Mouse (Mus musculus) activated CD4-positive, CD25-positive, alpha-beta regulatory T cell (primary cell): ENCODE results near the gene Vmn1r179. TPM values are rescaled to one million over a fixed set of nuclear protein-coding genes. Genes with fewer than 3 reads are reported as not detected.

ENCODE experiments used
- polyA plus RNA-seq, 2 experiments: library from polyadenylated mRNA; unstranded; fragments of 100-300 nt; shearing (Covaris generic); gene quantifications; one replicate each; pipeline ENCODE4 v1.2.1; 2017

Gene Vmn1r179
- polyA plus RNA-seq: under 1 TPM in 1 of 2 experiments, not detected in 1; 0.09 TPM

DNA sequence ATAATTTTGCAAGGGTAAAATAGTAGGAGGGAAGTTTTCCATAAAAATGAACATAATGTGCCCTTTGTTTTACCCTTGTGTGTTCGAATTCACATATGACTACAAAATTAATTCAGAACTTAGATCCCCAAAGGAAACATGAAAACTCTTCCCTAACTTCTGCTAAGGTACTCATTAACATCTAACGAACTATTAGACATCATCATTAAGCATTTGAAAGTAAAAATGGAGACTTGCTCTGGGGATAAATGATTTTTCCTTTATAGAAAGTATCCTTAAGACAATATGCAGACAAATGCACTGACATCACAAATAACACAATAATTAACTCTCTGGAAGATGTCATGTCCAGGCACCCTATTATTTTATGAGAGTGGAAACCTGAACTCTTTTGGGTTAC is at the start of gene Vmn1r179:
Gene Vmn1r179 (plus strand): TSS at position 301 of the 400 bp plus-strand sequence.

DNA sequence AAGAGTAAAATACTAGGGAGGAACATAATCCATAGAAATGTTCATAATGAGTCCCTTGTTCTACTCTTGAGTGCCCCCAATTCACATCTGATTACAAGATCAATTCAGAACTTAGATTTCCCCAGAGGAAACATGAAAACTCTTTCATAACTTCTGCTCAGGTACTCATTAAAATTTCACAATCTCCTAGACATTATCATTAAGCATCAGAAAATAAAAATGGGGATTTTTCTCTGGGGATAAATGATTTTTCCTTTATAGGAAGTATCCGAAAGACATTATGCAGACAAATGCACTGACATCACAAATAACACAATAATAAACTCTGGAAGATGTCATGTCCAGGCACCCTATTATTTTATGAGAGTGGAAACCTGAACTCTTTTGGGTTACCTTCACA is 35.1 kb upstream of the Vmn1r179 start, which contains the start of gene Vmn1r178:
Gene Vmn1r178 (plus strand): TSS at position 301 of the 400 bp plus-strand sequence.

DNA sequence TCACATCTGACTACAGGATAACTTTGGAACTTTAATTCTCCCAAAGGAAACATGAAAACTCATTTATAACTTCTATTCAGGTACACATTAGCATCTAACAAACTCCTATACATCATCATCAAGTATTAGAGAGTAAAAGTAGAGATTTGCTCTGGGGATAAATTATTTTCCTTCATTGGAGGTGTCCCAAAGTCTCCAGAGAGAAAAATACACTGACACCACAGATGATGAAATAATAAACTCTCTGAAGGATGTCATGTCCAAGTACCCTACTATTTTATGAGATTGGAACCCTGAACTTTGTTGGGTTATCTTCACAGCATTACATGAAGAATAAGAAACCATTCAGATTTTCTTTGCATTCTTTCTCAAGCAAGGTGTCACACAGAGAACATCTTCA is 23.6 kb downstream of the Vmn1r179 start, which contains the start of gene Vmn1r180:
Gene Vmn1r180 (plus strand): TSS at position 301 of the 400 bp plus-strand sequence.

DNA sequence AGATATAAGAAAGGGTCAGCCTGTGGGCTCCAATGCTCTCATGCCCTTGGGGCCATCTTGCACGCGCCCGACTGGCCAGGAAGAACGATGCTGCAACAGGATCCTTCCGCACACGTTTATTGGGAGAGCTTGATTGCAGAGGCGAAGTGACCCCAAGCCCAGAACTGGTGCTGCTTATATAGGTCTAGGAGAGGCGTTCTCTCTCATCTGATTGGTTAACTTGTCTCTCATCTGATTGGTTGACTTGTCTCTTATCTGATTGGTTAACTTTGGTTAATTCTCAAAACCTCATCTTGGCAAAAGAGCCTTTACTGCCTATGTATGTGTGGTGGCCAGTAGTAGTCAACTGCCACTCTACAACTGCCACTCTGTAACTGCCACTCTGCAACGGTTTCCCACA is 47.5 kb downstream of the Vmn1r179 start, which contains the start of gene Vmn1r181:
Gene Vmn1r181 (plus strand): TSS at position 301 of the 400 bp plus-strand sequence.

Other genes with a start within 250 kb of the Vmn1r179 start
- gene Vmn1r173, start 226.3 kb upstream of the Vmn1r179 start, polyA plus RNA-seq: not detected
- gene Vmn1r174, start 174.7 kb upstream of the Vmn1r179 start, polyA plus RNA-seq: under 1 TPM in 1 of 2 experiments, not detected in 1; 0.15 TPM
- gene Vmn1r175, start 116.3 kb upstream of the Vmn1r179 start, polyA plus RNA-seq: not detected
- gene Vmn1r176, start 89.6 kb upstream of the Vmn1r179 start, polyA plus RNA-seq: not detected
- gene Vmn1r177, start 60.5 kb upstream of the Vmn1r179 start, polyA plus RNA-seq: not detected
- gene Vmn1r178, start 35.0 kb upstream of the Vmn1r179 start, polyA plus RNA-seq: not detected
- gene Vmn1r180, start 23.7 kb downstream of the Vmn1r179 start, polyA plus RNA-seq: not detected
- gene Vmn1r181, start 47.6 kb downstream of the Vmn1r179 start, polyA plus RNA-seq: not detected
- gene V1rd19, start 74.7 kb downstream of the Vmn1r179 start, polyA plus RNA-seq: not detected
- under 1 TPM in 1 of 2 experiments, not detected in 1; 0.06 TPM for gene Vmn1r183, start 126.3 kb downstream of the Vmn1r179 start, polyA plus RNA-seq
- 10 to 100 TPM; 19.4 to 25.0 TPM for gene Zfp180, start 154.9 kb downstream of the Vmn1r179 start, polyA plus RNA-seq
- 1 to 10 TPM; 1.2 to 2.3 TPM for gene Zfp112, start 185.3 kb downstream of the Vmn1r179 start, polyA plus RNA-seq
- gene Zfp235, start 207.2 kb downstream of the Vmn1r179 start, polyA plus RNA-seq: 10 to 100 TPM; 13.6 to 17.9 TPM
- under 1 TPM; 0.47 to 0.77 TPM for gene Zfp114, start 248.1 kb downstream of the Vmn1r179 start, polyA plus RNA-seq